Mouse (Mus musculus): ENCODE results near the gene Flnb. TPM values are rescaled to one million over a fixed set of nuclear protein-coding genes. Genes with fewer than 3 reads are reported as not detected.

The Flnb gene
- polyA plus RNA-seq, 1 experiment: 31.5 TPM

GRCm38 (mm10) chr14:7938809-7939784, 121.3 kb downstream of the Flnb start:
- peak in 1 of 2 experiments; percentile 22 for DNase-seq (ENCODE audit: extremely low spot score in 1 of 2, low spot score in 1 of 2)

DNA sequence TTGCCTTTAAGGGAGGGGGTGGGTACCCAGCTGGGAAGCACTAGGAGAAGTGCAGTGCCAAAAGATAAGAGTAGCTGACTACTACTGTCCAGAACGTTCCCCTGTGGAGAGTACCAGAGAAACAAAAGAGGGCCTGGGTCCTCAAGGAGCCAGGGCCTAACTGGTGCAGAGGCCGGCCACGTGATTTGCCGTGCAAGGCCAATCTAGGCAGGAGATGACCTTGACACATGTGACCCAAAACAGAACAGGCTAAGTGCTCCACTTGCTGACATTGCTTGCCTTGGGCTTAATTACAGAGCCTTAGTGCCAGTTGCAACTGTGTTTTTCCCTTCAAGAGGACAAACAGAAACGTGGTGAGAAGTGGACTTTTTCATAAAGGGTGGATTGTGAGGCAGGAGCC, 123.7 kb downstream of the Flnb start:
- no peak for DNase-seq (ENCODE audit: extremely low spot score in 1 of 2, low spot score in 1 of 2)

GRCm38 (mm10) chr14:7943101-7943800, 125.5 kb downstream of the Flnb start:
- DNase-seq (ENCODE audit: extremely low spot score in 1 of 2, low spot score in 1 of 2): no peak

DNA sequence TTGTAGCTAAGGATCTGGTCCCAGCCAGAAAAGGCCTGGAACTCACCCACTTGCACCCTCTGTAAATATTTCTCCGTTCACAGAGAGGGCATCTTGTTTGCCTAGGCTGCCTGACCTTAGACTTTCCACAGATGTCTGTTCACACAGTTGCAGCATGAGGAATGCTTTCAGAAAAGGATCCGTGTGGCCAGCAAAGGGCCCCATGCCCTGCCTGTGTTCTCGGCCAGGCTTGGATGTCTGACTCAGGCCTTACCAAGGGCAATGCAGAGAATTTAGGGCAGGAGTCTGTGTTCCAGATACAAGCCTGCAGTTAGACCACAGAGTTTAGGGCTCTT, 126.0 kb downstream of the Flnb start:
- DNase-seq (ENCODE audit: extremely low spot score in 1 of 2, low spot score in 1 of 2): no peak

DNA sequence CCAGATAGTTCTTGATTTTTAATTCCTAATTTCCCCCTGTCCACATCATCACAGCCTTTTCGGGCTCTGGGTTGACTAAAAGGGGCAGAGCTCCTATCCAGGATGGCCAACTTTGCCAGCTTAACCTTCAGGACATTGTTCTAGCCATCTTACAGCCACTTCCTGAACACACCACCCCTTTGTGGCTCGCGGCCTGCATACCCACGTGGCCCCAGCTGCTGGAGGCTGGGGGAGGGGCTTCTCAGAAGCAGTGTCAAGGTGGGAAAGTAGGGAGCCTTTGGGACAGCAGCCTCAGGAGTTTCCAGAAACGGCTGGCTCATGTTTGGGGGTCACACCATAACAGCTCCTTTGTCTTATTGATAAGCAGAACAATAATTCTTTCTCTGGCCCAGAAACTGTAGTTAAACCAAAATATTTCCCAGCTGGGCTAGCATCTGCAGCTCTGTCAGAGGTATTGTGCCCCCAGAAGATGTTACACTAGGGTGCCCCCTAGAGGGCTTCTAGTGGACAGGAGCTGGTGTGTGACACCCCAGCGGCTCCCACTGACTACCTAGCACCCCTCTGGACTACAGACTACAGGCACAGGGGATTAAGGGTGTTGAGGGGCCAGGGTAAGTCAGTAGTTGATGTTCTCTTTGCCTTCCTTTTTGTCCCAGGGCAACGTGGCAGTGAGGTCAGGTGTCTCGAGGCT, 126.7 kb downstream of the Flnb start:
- peak in 1 of 2 experiments; percentile 58 for DNase-seq (ENCODE audit: extremely low spot score in 1 of 2, low spot score in 1 of 2)

DNA sequence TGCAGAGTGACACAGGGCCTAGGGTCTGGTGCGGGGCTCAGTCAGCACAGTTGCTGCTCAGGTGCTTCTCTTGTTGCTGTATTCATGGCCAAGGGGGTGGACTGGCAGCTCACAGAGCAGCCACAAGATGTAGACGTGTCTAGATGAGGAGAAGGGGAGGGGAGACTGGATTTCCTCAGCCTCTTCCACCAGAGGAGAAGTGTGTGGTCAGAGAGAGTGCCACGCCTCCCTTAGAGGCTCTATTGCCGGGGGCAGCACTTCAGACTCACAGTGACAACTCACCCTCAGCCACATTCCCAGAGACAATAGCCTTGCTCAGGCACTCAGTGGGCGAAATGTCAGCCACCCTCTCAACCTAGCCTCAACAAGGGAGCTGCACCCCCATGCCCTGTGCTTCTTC, 127.5 kb downstream of the Flnb start:
- DNase-seq (ENCODE audit: extremely low spot score in 1 of 2, low spot score in 1 of 2): no peak

DNA sequence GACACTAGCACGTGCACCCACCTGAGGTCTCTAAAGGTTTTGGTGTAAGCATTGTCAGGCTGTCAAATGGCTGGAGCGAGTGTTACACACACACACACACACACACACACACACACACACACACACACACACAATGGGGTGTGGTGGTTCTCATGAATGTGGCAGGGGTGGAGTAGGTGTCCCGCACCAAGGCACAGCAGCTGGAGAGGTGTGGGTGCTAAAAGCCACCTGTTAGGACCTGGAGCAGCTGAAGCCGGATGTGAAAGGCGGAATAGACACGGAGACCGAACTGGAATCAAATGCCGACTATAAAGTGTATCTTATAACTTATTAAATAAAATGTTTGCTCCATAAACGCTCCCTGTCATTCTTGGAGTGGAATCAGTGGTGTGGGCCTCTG, 133.5 kb downstream of the Flnb start:
- no peak for DNase-seq (ENCODE audit: extremely low spot score in 1 of 2, low spot score in 1 of 2)

DNA sequence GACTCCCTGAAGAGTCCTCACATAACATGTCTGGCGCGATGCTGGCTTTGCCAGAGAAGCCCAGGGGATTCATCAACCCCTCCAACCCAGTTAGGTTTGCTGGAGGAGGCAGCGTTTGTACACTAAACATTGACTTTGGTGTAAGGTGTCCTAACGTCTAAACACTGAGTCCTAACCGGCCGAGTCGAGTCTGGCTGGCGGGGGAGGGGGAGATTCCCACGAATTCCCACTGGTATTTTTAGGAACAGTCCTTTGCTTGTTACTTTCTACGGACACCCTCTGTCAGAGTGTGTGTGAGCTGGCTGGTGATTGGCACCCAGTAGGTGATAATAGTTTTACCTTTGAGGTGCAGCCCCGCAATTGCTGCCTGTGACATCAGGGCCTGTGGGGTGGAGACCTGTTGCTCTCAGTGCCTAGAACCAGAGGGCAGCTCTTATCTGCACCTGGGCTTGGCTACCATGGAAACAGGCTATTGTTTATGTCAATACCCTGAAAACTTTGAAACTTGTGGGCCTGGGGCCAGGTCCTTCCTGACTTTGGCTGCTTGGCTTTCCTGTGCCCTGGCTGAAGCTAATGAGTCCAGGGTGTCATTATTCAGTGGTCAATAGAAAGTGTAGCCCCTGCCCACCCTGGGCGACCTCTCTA, 135.0 kb downstream of the Flnb start:
- no peak for DNase-seq (ENCODE audit: extremely low spot score in 1 of 2, low spot score in 1 of 2)

DNA sequence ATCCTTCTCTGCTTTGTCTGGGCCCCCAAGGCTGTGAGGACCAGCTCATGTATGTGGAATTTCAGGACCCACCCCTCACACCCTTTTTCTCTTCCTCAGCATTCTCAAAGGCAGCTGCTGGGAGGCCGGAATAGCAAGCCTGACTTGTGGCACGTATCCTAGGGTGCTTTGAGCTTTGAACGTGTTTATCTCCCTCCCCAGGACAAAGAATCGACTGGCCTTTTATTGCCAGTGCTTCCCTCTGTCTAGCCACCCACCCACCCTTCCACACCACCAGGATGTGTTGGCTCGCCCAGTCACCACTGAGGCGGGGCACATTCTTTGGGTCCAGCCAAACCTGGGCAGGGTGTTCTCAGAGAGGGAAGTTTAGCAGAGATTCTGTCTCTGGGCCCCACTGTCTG, 136.3 kb downstream of the Flnb start:
- no peak for DNase-seq (ENCODE audit: extremely low spot score in 1 of 2, low spot score in 1 of 2)

DNA sequence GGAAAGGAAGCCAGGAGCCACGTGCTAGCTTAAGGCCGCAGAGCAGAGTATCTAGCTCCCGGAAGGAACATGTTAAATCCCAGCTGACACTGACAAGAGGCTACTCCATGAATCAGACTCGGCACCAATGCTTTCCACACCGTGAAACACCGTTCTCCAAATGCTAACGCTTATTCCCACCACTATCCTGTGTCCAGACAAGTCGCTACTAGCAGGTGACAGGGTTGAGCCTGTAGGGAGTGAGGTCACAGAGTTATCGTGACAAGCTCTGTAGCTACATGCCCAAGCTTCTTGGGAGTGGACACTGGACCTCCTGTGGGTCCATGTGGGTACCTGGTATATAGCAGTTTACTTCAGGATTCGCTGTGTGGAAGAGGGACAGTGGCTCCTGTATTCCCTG, 138.7 kb downstream of the Flnb start:
- no peak for DNase-seq (ENCODE audit: extremely low spot score in 1 of 2, low spot score in 1 of 2)

GRCm38 (mm10) chr14:7957049-7957448, 139.3 kb downstream of the Flnb start, which contains the start of gene Gm45521:
Gene Gm45521, plus strand, starts transcription at chr14:7957288.
- no peak for DNase-seq (ENCODE audit: extremely low spot score in 1 of 2, low spot score in 1 of 2)

DNA sequence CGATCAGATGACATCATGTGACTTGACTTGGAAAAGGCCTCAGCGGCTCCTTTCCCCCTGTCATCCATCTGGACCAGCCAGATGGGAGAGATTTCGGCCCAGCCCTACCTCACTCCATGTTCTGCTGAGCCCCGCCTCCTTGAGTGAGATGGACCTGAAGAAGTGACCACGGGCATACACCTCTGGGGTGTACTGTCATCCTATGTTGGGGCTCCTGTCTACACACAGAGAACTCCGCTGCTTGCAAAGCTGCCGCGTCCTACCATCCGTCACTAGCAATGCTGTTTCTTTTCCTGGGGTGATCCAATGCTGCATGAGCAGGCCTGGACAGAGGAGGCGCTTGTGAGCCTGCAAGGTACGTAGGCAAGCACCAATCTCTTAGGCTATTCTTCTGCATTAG, 142.9 kb downstream of the Flnb start:
- DNase-seq (ENCODE audit: extremely low spot score in 1 of 2, low spot score in 1 of 2): peak in 1 of 2 experiments; percentile 61

GRCm38 (mm10) chr14:7961714-7962113, 144.0 kb downstream of the Flnb start:
- DNase-seq (ENCODE audit: extremely low spot score in 1 of 2, low spot score in 1 of 2): no peak

- no peak for DNase-seq (ENCODE audit: extremely low spot score in 1 of 2, low spot score in 1 of 2)
These were observed 144.9 kb downstream of the Flnb start for GRCm38 (mm10) chr14:7962626-7963025.

- DNase-seq (ENCODE audit: extremely low spot score in 1 of 2, low spot score in 1 of 2): no peak
These were observed 145.4 kb downstream of the Flnb start for GRCm38 (mm10) chr14:7963160-7963559.

GRCm38 (mm10) chr14:7964219-7964889, 146.6 kb downstream of the Flnb start:
- DNase-seq (ENCODE audit: extremely low spot score in 1 of 2, low spot score in 1 of 2): peak in 1 of 2 experiments; percentile 94

DNA sequence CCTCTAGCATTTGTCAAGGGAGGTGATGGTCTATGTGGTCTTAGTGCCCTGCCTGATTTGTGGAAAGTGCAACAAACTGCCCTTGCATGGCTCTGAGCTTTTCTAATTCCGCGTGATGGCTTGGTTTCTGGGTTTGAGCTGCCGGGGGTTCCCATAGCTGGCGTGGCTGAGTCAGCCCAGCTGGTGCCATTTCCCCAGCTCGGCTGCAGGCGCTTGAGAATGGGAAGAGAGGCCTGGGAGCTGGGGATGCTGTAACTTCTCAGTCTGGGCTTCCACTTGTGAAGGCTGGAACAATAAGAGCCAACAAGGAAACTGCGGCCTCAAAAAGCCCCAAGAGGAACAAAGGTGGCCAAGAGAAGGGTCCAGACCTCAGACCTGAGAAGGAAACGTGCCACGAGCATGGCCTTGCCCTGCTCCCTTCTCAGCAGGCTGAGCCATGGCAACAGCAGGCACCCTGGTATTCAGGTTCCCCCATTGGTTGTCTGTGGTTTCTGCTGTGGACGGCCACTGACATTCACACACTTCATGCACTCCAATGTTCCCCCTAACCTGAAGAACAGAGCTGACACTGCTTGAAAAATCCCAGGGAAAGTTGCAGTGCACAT, 154.2 kb downstream of the Flnb start:
- DNase-seq (ENCODE audit: extremely low spot score in 1 of 2, low spot score in 1 of 2): no peak

DNA sequence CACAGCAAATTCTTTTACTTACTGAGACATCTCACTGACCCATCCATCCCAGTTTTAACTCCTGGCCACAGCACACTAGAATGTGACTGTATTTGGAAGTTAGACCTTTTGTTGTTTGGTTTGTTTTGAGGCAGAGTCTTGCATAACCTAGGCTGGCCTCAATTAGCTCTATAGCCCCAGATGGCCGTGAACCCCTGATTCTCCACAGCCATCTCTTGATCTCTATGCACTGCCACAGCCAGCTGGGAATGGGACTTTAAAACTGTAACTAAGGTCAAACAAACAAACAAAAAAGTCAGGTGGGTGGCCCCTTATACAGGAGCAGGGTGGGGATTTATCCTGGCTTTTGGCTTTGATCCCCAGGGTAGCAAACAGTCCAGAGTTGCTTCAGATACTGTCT, 156.9 kb downstream of the Flnb start:
- DNase-seq (ENCODE audit: extremely low spot score in 1 of 2, low spot score in 1 of 2): no peak

DNA sequence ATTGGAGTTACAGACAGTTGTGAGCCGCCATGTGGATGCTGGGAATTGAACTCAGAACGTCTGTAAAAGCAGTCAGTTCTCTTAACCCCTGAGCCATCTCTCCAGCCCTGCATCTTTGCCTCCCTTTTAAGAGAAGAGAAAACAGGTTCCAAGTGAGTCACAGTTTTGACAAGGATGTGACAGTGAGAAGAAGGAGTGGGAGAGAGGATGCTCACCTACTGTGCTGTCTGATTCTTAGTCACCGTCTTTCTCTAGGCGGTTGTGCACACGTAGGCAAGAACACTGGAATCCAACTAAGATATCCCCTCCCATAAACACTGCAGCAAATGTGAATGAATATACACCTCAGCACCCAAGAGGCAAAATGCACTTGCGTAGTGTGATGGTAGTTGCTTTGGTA, 157.4 kb downstream of the Flnb start:
- peak in 1 of 2 experiments; percentile 47 for DNase-seq (ENCODE audit: extremely low spot score in 1 of 2, low spot score in 1 of 2)

- no peak for DNase-seq (ENCODE audit: extremely low spot score in 1 of 2, low spot score in 1 of 2)
These were observed 159.7 kb downstream of the Flnb start for GRCm38 (mm10) chr14:7977471-7977870.

Data from frontal cortex, adult 2 months (tissue).